Mouse (Mus musculus): ENCODE measurements at regions not wholly inside any gene's neighbourhood (a gene's known extent, or its start where the extent isn't known, plus 50 kb on each side); places are given as distances from the start of the nearest gene placed in this dataset.
"Not testable (repeated sequence)": the region's sequence is repeated elsewhere in the genome, so short reads cannot be mapped to it uniquely, and the experiment has no call there.

- no peak for DNase-seq (ENCODE audit: low spot score)
Measured at GRCm38 (mm10) chr3:21865856-21866255, 210.6 kb upstream of the Tbl1xr1 start.

- no peak for DNase-seq (ENCODE audit: low spot score)
Measured at GRCm38 (mm10) chr3:21878396-21878795, 198.1 kb upstream of the Tbl1xr1 start.

- DNase-seq (ENCODE audit: low spot score), result no peak
Measured at GRCm38 (mm10) chr3:21884216-21884615, 192.2 kb upstream of the Tbl1xr1 start.

- DNase-seq (ENCODE audit: low spot score), result no peak
Measured at GRCm38 (mm10) chr3:21888710-21889109, 187.7 kb upstream of the Tbl1xr1 start.

DNA sequence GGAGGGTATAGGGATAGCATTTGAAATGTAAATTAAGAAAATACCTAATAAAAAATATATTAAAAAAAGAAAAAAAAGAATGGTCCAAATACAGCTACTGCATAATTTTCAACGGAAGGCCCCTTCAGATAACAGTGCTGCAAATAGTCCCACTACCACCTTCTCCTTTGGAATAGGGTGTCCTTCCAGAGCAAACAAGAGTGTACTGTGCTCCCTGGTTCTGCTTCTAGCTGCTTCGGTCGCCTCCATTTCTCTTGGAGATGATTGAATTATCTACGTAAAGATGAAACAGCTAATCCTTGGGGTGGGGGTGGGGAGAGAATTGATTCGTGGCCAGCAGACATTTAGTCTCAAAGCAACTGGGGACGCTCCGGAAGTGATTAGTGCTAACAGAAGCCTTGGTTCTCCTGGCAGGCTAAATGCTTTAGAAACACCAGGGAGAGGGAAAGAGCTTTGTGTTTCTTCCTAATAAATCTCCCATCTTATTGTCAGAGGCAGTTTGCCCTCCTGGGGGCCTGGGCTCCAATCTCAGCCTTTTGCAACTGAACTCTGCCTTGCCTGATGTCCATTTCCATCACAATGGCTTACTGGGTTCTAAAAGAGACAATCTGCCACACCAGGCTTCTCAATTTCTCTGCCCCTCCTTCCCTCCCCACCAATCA, 184.5 kb upstream of the Tbl1xr1 start:
- no peak for DNase-seq (ENCODE audit: low spot score)

- DNase-seq (ENCODE audit: low spot score), result no peak
Measured at GRCm38 (mm10) chr3:21892864-21893404, 183.5 kb upstream of the Tbl1xr1 start.

- no peak for DNase-seq (ENCODE audit: low spot score)
Measured at GRCm38 (mm10) chr3:21895551-21895950, 180.9 kb upstream of the Tbl1xr1 start.

DNA sequence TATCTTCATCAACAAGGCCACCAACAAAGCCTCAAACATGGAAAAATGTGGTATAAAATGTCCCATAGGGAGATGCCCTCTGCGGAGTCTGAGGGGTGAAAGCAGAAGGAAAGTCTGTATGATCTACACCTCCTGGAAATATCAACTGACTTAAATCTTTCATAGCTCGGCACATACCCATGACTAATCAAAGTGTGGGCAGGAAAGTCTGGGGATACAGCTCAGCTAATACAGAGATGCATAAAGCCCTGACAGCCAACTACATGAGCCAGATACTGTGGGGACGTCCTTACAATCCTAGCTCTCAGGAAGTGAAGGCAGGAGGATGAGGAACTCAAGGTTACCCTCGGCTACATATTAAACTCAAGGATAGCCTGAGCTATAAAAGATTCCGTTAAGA, 178.2 kb upstream of the Tbl1xr1 start:
- DNase-seq (ENCODE audit: low spot score), result no peak

- DNase-seq (ENCODE audit: low spot score), result no peak
Measured at GRCm38 (mm10) chr3:21905384-21906073, 170.9 kb upstream of the Tbl1xr1 start.

GRCm38 (mm10) chr3:21908828-21909227, 167.6 kb upstream of the Tbl1xr1 start:
- no peak for DNase-seq (ENCODE audit: low spot score)

- DNase-seq (ENCODE audit: low spot score), result no peak
Measured at GRCm38 (mm10) chr3:21910080-21910479, 166.4 kb upstream of the Tbl1xr1 start.

- no peak for DNase-seq (ENCODE audit: low spot score)
Measured at GRCm38 (mm10) chr3:21911071-21911470, 165.4 kb upstream of the Tbl1xr1 start.

- DNase-seq (ENCODE audit: low spot score), result no peak
Measured at GRCm38 (mm10) chr3:21917228-21917910, 159.1 kb upstream of the Tbl1xr1 start.

- no peak for DNase-seq (ENCODE audit: low spot score)
Measured at GRCm38 (mm10) chr3:21918431-21918830, 158.0 kb upstream of the Tbl1xr1 start.

GRCm38 (mm10) chr3:21919931-21920330, 156.5 kb upstream of the Tbl1xr1 start:
- DNase-seq (ENCODE audit: low spot score), result no peak

- DNase-seq (ENCODE audit: low spot score), result no peak
Measured at GRCm38 (mm10) chr3:21931951-21932350, 144.5 kb upstream of the Tbl1xr1 start.

GRCm38 (mm10) chr3:21932696-21933095, 143.8 kb upstream of the Tbl1xr1 start:
- not testable (repeated sequence) for DNase-seq (ENCODE audit: low spot score)

- DNase-seq (ENCODE audit: low spot score), result no peak
Measured at GRCm38 (mm10) chr3:21934731-21935271, 141.7 kb upstream of the Tbl1xr1 start.

GRCm38 (mm10) chr3:21935571-21936261, 140.7 kb upstream of the Tbl1xr1 start:
- DNase-seq (ENCODE audit: low spot score), result peak; percentile 90

- no peak for DNase-seq (ENCODE audit: low spot score)
Measured at GRCm38 (mm10) chr3:21936262-21936603, 140.2 kb upstream of the Tbl1xr1 start.

DNA sequence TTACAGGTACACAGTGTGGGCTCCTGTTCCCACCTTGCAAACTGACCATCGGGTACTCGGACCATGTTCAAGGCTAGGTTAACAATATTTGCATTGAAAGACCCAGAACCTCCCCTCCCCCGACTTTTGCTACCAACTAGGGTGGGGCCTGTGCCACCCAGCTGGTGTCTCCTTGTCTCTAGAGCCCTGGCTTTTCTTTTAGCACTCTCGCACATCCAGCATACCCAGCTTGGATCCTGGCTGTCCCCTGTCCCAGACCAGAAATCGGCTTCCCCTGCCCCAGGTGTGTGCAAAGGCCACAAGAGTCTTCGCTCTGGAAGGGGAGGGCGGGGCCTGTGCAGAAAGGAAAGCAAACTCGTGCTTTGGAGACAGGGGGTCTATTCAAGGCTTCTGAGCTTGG, 139.8 kb upstream of the Tbl1xr1 start:
- no peak for DNase-seq (ENCODE audit: low spot score)
